ENCODE assay signal across 15 mouse cellular contexts in the genomic region with DNA sequence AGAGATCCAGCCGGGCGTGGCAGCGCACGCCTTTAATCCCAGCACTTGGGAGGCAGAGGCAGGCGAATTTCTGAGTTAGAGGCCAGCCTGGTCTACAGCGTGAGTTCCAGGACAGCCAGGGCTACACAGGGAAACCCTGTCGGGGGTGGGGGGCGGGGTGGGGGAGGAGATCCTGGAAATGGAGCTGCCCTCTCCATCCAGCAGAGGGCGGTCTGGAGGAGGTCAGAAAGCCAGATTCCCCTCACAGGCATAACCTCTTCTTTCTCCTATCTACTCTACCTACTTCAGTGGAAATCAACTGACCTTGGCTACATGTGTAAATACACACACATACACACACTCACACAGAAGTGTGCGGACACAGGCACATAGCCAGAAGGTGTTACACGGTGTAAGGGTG. TPM values are rescaled to one million over a fixed set of nuclear protein-coding genes. Genes with fewer than 3 reads are reported as not detected.
DNase-seq lines count a peak whose midpoint lies in the region; ATAC-seq and TF ChIP-seq lines count a peak whose summit lies in the region.
"Not testable (repeated sequence)": the region's sequence is repeated elsewhere in the genome, so short reads cannot be mapped to it uniquely, and the experiment has no call there.
"Had no signal": no experiment of that assay in that cellular context is flagged by ENCODE, and none has a peak within 500 bp of the region (broad histone marks: within the 10 kb centered on the region; RNA-seq: fewer than 3 reads in every experiment).

No protein-coding gene starts in this region.

- H3K4me1 ChIP-seq in ES-Bruce4 (ENCODE audit: control insufficient read depth, insufficient read depth, low read length); lung, embryonic 14.5 days (ENCODE audit: insufficient read depth): not testable (repeated sequence)
- H3K4me1 ChIP-seq in hindbrain, embryonic 10.5 days (replicated peaks): peaks cover 19% of the 10 kb centered on the region
- peaks cover 22% of the 10 kb centered on the region for H3K4me1 ChIP-seq in testis, adult 2 months (ENCODE audit: control insufficient read depth, insufficient read depth, low read length)

- not testable (repeated sequence) for TF ChIP-seq POLR2A in ES-Bruce4 (IDR thresholded peaks at IDR 0.05; ENCODE audit: insufficient read depth, low read length); testis, adult 2 months (IDR thresholded peaks at IDR 0.05; ENCODE audit: control insufficient read depth, low read depth, low read length)

- DNase-seq in A20 (ENCODE audit: low read depth, low spot score): peak; percentile 31
- peak; percentile 39 for DNase-seq in embryo, embryonic 9.5 days (ENCODE audit: extremely low spot score)
- peak; percentile 20 for DNase-seq in hindbrain, embryonic 10.5 days (ENCODE audit: low spot score)
- DNase-seq in layer of hippocampus, adult 2 months (ENCODE audit: low spot score in 2 of 2); lung, embryonic 14.5 days: not testable (repeated sequence)
- DNase-seq in thymus, postnatal 36 days: peak; percentile 19 to 25

- peaks cover 23% of the 10 kb centered on the region for H3K27me3 ChIP-seq in ES-Bruce4 (ENCODE audit: control insufficient read depth, insufficient read depth, low read length, poor library complexity, severe bottlenecking)
- H3K27me3 ChIP-seq in hindbrain, embryonic 10.5 days (ENCODE audit: insufficient read depth, poor library complexity, severe bottlenecking): peaks cover 70% of the 10 kb centered on the region
- peaks cover 60% of the 10 kb centered on the region for H3K27me3 ChIP-seq in lung, embryonic 14.5 days (ENCODE audit: insufficient read depth, low read length)
- H3K27me3 ChIP-seq in testis, adult 2 months (ENCODE audit: control insufficient read depth, insufficient read depth, low read length): not testable (repeated sequence)

- peak overlapping the region; percentile 30; the same call in 1 of the 2 replicates for H3K9ac ChIP-seq in ES-Bruce4 (ENCODE audit: low read depth, poor library complexity, severe bottlenecking)
- not testable (repeated sequence) for H3K9ac ChIP-seq in lung, embryonic 14.5 days

- 37% methylated on average over 11 of the region's 11 CpGs for WGBS in hindbrain, embryonic 10.5 days
- 48% methylated on average over 11 of the region's 11 CpGs for WGBS in lung, embryonic 14.5 days

- ATAC-seq in lung, embryonic 14.5 days (ENCODE audit: insufficient read depth): not testable (repeated sequence)

- not testable (repeated sequence) for H3K27ac ChIP-seq in ES-Bruce4 (ENCODE audit: insufficient read depth, low read length); hindbrain, embryonic 10.5 days; layer of hippocampus, adult 2 months; lung, embryonic 14.5 days (ENCODE audit: low read depth); testis, adult 2 months (ENCODE audit: control insufficient read depth, insufficient read depth, low read depth, low read length)

- peak; percentile 64 for TF ChIP-seq CTCF in ES-Bruce4 (IDR thresholded peaks at IDR 0.05; ENCODE audit: low read depth, low read length)
- TF ChIP-seq CTCF in layer of hippocampus, adult 2 months (conservative IDR thresholded peaks at IDR 0.05): peak; percentile 43
- TF ChIP-seq CTCF in lung, embryonic 14.5 days (IDR thresholded peaks at IDR 0.05; ENCODE audit: low read depth): 0 out of 2 replicates have a peak, but pooled peaks have one; percentile 19
- TF ChIP-seq CTCF in testis, adult 2 months (IDR thresholded peaks at IDR 0.05; ENCODE audit: control insufficient read depth, insufficient read depth, insufficient replicate concordance, low read depth, low read length): peak; percentile 33; the same call in 1 of the 2 replicates

- not testable (repeated sequence) for H3K36me3 ChIP-seq in ES-Bruce4 (ENCODE audit: control insufficient read depth, insufficient read depth, low read length, poor library complexity, severe bottlenecking); hindbrain, embryonic 10.5 days; lung, embryonic 14.5 days (ENCODE audit: insufficient read depth); testis, adult 2 months (ENCODE audit: control insufficient read depth, insufficient read depth, low read length)

- H3K4me2 ChIP-seq in lung, embryonic 14.5 days: not testable (repeated sequence)

- not testable (repeated sequence) for TF ChIP-seq EP300 in ES-Bruce4 (IDR thresholded peaks at IDR 0.05; ENCODE audit: insufficient read depth, low read depth, low read length)

- H3K4me3 ChIP-seq in ES-Bruce4 (ENCODE audit: low read depth, low read length): peak overlapping the region; percentile 57
- H3K4me3 ChIP-seq in hindbrain, embryonic 10.5 days; layer of hippocampus, adult 2 months; lung, embryonic 14.5 days (ENCODE audit: low read depth, low read length); testis, adult 2 months (ENCODE audit: control insufficient read depth, low read depth, low read length): not testable (repeated sequence)

- not testable (repeated sequence) for H3K9me3 ChIP-seq in ES-Bruce4 (replicated peaks; ENCODE audit: control insufficient read depth, insufficient read depth, low read length, poor library complexity, severe bottlenecking); hindbrain, embryonic 10.5 days; lung, embryonic 14.5 days (ENCODE audit: low read depth, low read length)

RNA-seq across cellular contexts. Expression of gene Hand1, which starts 7.4 kb away (rescaled TPM):
- polyA plus RNA-seq in ES-Bruce4 (2011; ENCODE audit: insufficient read depth, insufficient read length, low read depth, missing spikeins): 3.7 and 7.0 TPM in 2 replicates
- 0.17 and 0.50 TPM in 2 replicates for polyA plus RNA-seq in hindbrain, embryonic 10.5 days (2016; fragmentation: Nextera tagmentation; extraction: Ambion mirVana)
- total RNA-seq in layer of hippocampus, adult 2 months (2021): not detected
- polyA plus RNA-seq in lung, embryonic 14.5 days (2014; fragmentation: Nextera tagmentation; extraction: Ambion mirVana): not detected in 2 replicates
- 0.15 and 0.38 TPM in 2 replicates for polyA plus RNA-seq in testis, adult 2 months (2012; rRNA removed)
- total RNA-seq: gastrocnemius, postnatal 14 days; layer of hippocampus, postnatal 36 days; left cerebral cortex, postnatal 4 days; megakaryocyte-erythroid progenitor cell, adult 5-6 weeks had no signal
- polyA plus RNA-seq: forebrain, embryonic 13.5 days; hindbrain, embryonic 15.5 days; midbrain, embryonic 13.5 days had no signal

RNA-seq across cellular contexts. Expression of gene Sap30l, which starts 23.8 kb away (rescaled TPM):
- 15.2 and 19.8 TPM in 2 replicates for polyA plus RNA-seq in ES-Bruce4 (2011; ENCODE audit: insufficient read depth, insufficient read length, low read depth, missing spikeins)
- 8.8 and 12.7 TPM in 2 replicates for polyA plus RNA-seq in hindbrain, embryonic 10.5 days (2016; fragmentation: Nextera tagmentation; extraction: Ambion mirVana)
- 10 to 100 TPM; 50.6 to 54.6 TPM for total RNA-seq in layer of hippocampus, adult 2 months (2021)
- 15.9 and 16.7 TPM in 2 replicates for polyA plus RNA-seq in lung, embryonic 14.5 days (2014; fragmentation: Nextera tagmentation; extraction: Ambion mirVana)
- 3.1 and 5.5 TPM in 2 replicates for polyA plus RNA-seq in testis, adult 2 months (2012; rRNA removed)
